Mouse (Mus musculus): ENCODE data around the gene Noxred1.

DNA sequence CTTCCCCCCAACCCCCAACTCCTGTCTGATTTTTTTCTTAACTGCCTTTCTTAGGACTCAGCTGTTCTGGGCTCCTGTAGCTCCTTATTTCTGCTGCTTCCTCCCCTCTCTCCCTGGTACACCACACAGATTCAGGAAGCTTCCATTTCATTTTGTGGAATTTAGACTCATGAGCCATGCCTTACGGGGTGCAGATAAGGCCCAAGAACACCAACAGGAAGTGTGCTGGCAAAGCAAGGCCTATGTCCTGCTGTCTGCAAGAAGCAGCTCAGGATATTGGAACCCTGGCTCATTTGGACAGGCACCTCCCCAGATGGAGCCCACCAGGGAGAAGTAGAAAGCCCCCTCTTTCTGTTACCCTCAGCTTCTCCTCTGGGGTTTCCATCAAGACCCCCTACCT, 43.2 kb upstream of the Noxred1 start:
- TF ChIP-seq CTCF (conservative IDR thresholded peaks at IDR 0.05; ENCODE audit: low read length) = no peak
- TF ChIP-seq NANOG (IDR thresholded peaks at IDR 0.05; ENCODE audit: borderline replicate concordance, low read length) = no peak

Data from E14TG2a.4 (cell line).